ENCODE assay signal across 8 mouse cellular contexts in the genomic region with DNA sequence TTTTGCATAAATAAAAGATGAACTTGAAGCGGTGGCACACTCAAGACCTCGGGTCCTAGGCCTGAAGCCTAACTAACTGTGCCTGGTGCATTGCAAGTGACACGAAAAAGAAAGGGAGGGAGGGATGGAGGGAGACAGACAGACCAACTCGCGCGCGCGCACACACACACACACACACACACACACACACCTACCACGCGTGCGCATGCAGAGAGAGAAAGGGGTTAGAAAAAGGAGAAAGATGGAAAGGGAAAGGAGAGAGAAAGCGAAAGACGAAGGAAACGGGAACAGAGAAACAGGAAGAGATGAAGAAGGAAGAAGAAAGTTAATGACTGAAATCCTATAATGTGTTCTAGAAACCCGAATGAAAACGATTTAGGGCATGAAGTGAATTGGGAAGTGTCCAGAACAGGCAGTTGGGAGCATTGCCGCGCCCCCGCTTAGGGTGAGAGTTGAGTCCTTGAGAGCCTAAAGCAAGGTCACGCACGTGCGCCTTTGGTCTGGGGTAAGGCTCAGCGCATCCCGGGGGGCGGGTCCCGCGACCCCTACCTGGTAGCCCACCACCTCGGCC. TPM values are rescaled to one million over a fixed set of nuclear protein-coding genes. Genes with fewer than 3 reads are reported as not detected.
A peak's percentile ranks its signal among the peaks of the same experiment; 100 is the strongest.
DNase-seq lines count a peak whose midpoint lies in the region; ATAC-seq lines count a peak whose summit lies in the region.

No protein-coding gene starts in this region.

- 0 out of 2 replicates have a peak, but pooled peaks cover 2% of the 10 kb centered on the region for H3K4me1 ChIP-seq in forebrain, embryonic 11.5 days (replicated peaks; ENCODE audit: control insufficient read depth, insufficient read depth, low read length)
- peaks cover 6% of the 10 kb centered on the region; the same call in 1 of the 2 replicates for H3K4me1 ChIP-seq in midbrain, embryonic 11.5 days (ENCODE audit: control insufficient read depth, insufficient read depth, low read length)

- WGBS in forebrain, embryonic 11.5 days = 3% methylated on average over 27 of the region's 28 CpGs
- 6% methylated on average over 28 of the region's 28 CpGs for WGBS in midbrain, embryonic 11.5 days

- H3K9ac ChIP-seq in forebrain, embryonic 11.5 days (ENCODE audit: low read length) = peak overlapping the region; percentile 95
- H3K9ac ChIP-seq in midbrain, embryonic 11.5 days (ENCODE audit: low read length) = peak overlapping the region; percentile 92

- intact Hi-C loops in heart, postnatal 25 days (cut with DNase I) = loop anchor here (5.0 to 10.0 kb wide), 2 partner anchors 93 to 200 kb away; partner anchors contain the start of genes Dpy19l3 and Pdcd5
- intact Hi-C loops in left cerebral cortex, postnatal 4 days (cut with DNase I) = loop anchor here (10.0 kb wide), 1 partner anchor 80 kb away; no protein-coding TSS in a partner anchor

- peak overlapping the region; percentile 92 for H3K4me2 ChIP-seq in forebrain, embryonic 11.5 days (ENCODE audit: low read depth, low read length, severe bottlenecking)
- H3K4me2 ChIP-seq in midbrain, embryonic 11.5 days = peak overlapping the region; percentile 94

- H3K27me3 ChIP-seq in forebrain, embryonic 11.5 days (ENCODE audit: control insufficient read depth, insufficient read depth, low read length) = no peaks in the 10 kb centered on the region
- no peaks in the 10 kb centered on the region for H3K27me3 ChIP-seq in midbrain, embryonic 11.5 days (ENCODE audit: control insufficient read depth, insufficient read depth, low read length)
- H3K27me3 ChIP-seq in splenic B cell, adult 2 months (ENCODE audit: control insufficient read depth, insufficient read depth, low read length, poor library complexity, severe bottlenecking) = no peaks in the 10 kb centered on the region

- ATAC-seq in forebrain, embryonic 11.5 days (replicated peaks; ENCODE audit: low FRiP score) = no peak; the same call in 1 of the 2 replicates
- ATAC-seq in midbrain, embryonic 11.5 days (ENCODE audit: low FRiP score) = peak; percentile 69; the same call in 1 of the 2 replicates

- peak overlapping the region; percentile 93 for H3K27ac ChIP-seq in forebrain, embryonic 11.5 days (ENCODE audit: low read depth, low read length)
- peak overlapping the region; percentile 91 for H3K27ac ChIP-seq in midbrain, embryonic 11.5 days (ENCODE audit: low read depth, low read length)

- no peaks in the 10 kb centered on the region for H3K9me3 ChIP-seq in forebrain, embryonic 11.5 days (ENCODE audit: control insufficient read depth, low read length)
- no peaks in the 10 kb centered on the region for H3K9me3 ChIP-seq in midbrain, embryonic 11.5 days (ENCODE audit: control insufficient read depth, low read length)

- peak overlapping the region; percentile 76 for H3K4me3 ChIP-seq in forebrain, embryonic 11.5 days (ENCODE audit: low read depth, low read length)
- H3K4me3 ChIP-seq in midbrain, embryonic 11.5 days (ENCODE audit: low read depth, low read length) = peak overlapping the region; percentile 66

- DNase-seq in heart, adult 18-20 months = peak; percentile 14 to 37
- no peak for DNase-seq in heart, postnatal 25 days (ENCODE audit: low spot score)
- DNase-seq in brain, embryonic 18.5 days (ENCODE audit: low read depth, low spot score) = peak; percentile 22
- peak; percentile 65 for DNase-seq in forebrain, embryonic 11.5 days (ENCODE audit: low spot score)
- DNase-seq in induced T-regulatory cell, adult 2 months (ENCODE audit: low read depth) = peak; percentile 75
- peak; percentile 38 for DNase-seq in left cerebral cortex, postnatal 4 days
- peak; percentile 93 for DNase-seq in midbrain, embryonic 11.5 days (ENCODE audit: low spot score, missing footprints)
- peak; percentile 49 for DNase-seq in splenic B cell, adult 2 months (ENCODE audit: low read depth, low spot score)

- H3K36me3 ChIP-seq in forebrain, embryonic 11.5 days (ENCODE audit: control insufficient read depth, insufficient read depth, low read length) = peaks cover 3% of the 10 kb centered on the region; the same call in 1 of the 2 replicates
- peaks cover 3% of the 10 kb centered on the region; the same call in 1 of the 2 replicates for H3K36me3 ChIP-seq in midbrain, embryonic 11.5 days (ENCODE audit: control insufficient read depth, insufficient read depth, low read length)
- H3K36me3 ChIP-seq in splenic B cell, adult 2 months (ENCODE audit: control insufficient read depth, insufficient read depth, low read length, poor library complexity, severe bottlenecking) = 0 out of 2 replicates have a peak, but pooled peaks cover 2% of the 10 kb centered on the region

RNA-seq across cellular contexts. Expression of gene Nudt19, which starts 1.4 kb away (rescaled TPM):
- 10 to 100 TPM; 69.2 to 80.4 TPM for total RNA-seq in heart, adult 18-20 months (2021)
- total RNA-seq in heart, postnatal 25 days (2021) = 10 to 100 TPM; 75.1 to 83.7 TPM
- 43.3 and 45.7 TPM in 2 replicates for polyA plus RNA-seq in forebrain, embryonic 11.5 days (2014; fragmentation: Nextera tagmentation; extraction: Ambion mirVana)
- 10 to 100 TPM; 59.2 to 60.1 TPM for total RNA-seq in left cerebral cortex, postnatal 4 days (2021)
- 43.2 and 46.1 TPM in 2 replicates for polyA plus RNA-seq in midbrain, embryonic 11.5 days (2014; fragmentation: Nextera tagmentation; extraction: Ambion mirVana)

RNA-seq across cellular contexts. Expression of gene Tdrd12, which starts 17.1 kb away (rescaled TPM):
- under 1 TPM in 1 of 2 experiments, not detected in 1; 0.07 TPM for total RNA-seq in heart, adult 18-20 months (2021)
- under 1 TPM in 1 of 2 experiments, not detected in 1; 0.42 TPM for total RNA-seq in heart, postnatal 25 days (2021)
- not detected in 2 replicates for polyA plus RNA-seq in forebrain, embryonic 11.5 days (2014; fragmentation: Nextera tagmentation; extraction: Ambion mirVana)
- under 1 TPM; 0.38 to 0.66 TPM for total RNA-seq in left cerebral cortex, postnatal 4 days (2021)
- polyA plus RNA-seq in midbrain, embryonic 11.5 days (2014; fragmentation: Nextera tagmentation; extraction: Ambion mirVana) = 0.11 TPM in 2 replicates

RNA-seq across cellular contexts. Expression of gene Rgs9bp, which starts 30.7 kb away (rescaled TPM):
- under 1 TPM in 1 of 2 experiments, not detected in 1; 0.10 TPM for total RNA-seq in heart, adult 18-20 months (2021)
- under 1 TPM; 0.03 to 0.06 TPM for total RNA-seq in heart, postnatal 25 days (2021)
- 0.21 and 0.32 TPM in 2 replicates for polyA plus RNA-seq in forebrain, embryonic 11.5 days (2014; fragmentation: Nextera tagmentation; extraction: Ambion mirVana)
- total RNA-seq in left cerebral cortex, postnatal 4 days (2021) = 1 to 10 TPM; 2.3 to 2.6 TPM
- 0.11 and 0.45 TPM in 2 replicates for polyA plus RNA-seq in midbrain, embryonic 11.5 days (2014; fragmentation: Nextera tagmentation; extraction: Ambion mirVana)

RNA-seq across cellular contexts. Expression of gene Ankrd27, which starts 31.4 kb away (rescaled TPM):
- 1 to 10 TPM; 9.7 to 9.9 TPM for total RNA-seq in heart, adult 18-20 months (2021)
- total RNA-seq in heart, postnatal 25 days (2021) = 10 to 100 TPM; 12.3 to 12.6 TPM
- polyA plus RNA-seq in forebrain, embryonic 11.5 days (2014; fragmentation: Nextera tagmentation; extraction: Ambion mirVana) = 30.5 and 35.9 TPM in 2 replicates
- 10 to 100 TPM; 56.1 to 63.3 TPM for total RNA-seq in left cerebral cortex, postnatal 4 days (2021)
- polyA plus RNA-seq in midbrain, embryonic 11.5 days (2014; fragmentation: Nextera tagmentation; extraction: Ambion mirVana) = 27.0 and 31.0 TPM in 2 replicates
